Mouse (Mus musculus): Measurements from ENCODE around the gene Olfr1216.

- TF ChIP-seq CTCF (conservative IDR thresholded peaks at IDR 0.05; ENCODE audit: insufficient read depth, insufficient read length, low read depth, low read length) (no peak), POLR2A (IDR thresholded peaks at IDR 0.05; ENCODE audit: low read depth, low read length) (no peak)
Measured at GRCm38 (mm10) chr2:89031965-89032364, 13.8 kb upstream of the Olfr1216 start, which contains the start of gene Olfr1217.

Measured in kidney, adult 2 months (tissue).